Mouse (Mus musculus) hindbrain, embryonic 15.5 days (tissue): Measurements from ENCODE around the gene Bicra. TPM values are rescaled to one million over a fixed set of nuclear protein-coding genes. Genes with fewer than 3 reads are reported as not detected.

Experiments
- ATAC-seq: fragments of 200-750 bp; cut with Nextera tagmentation; 2 replicates; pipeline ENCODE4 v1.8.0; 2017; ENCODE audit warnings: low read depth, moderate number of reproducible peaks, moderate TSS enrichment; ENCODE audit not compliant: low FRiP score
- H3K27ac ChIP-seq: fragments of 300-500 bp; sonication (generic); replicated peaks from 2 replicates; pipeline ENCODE4 v1.5.1; 2015; ENCODE audit warnings: mild to moderate bottlenecking, inconsistent platforms
- H3K27me3 ChIP-seq: fragments of 300-500 bp; sonication (generic); 2 replicates; pipeline ENCODE4 v1.6.1; 2015; ENCODE audit warnings: control low read depth, inconsistent platforms
- H3K36me3 ChIP-seq: fragments of 300-500 bp; sonication (generic); 2 replicates; pipeline ENCODE4 v1.6.1; 2015; ENCODE audit warnings: control low read depth, inconsistent platforms
- H3K4me1 ChIP-seq: fragments of 300-500 bp; sonication (generic); replicated peaks from 2 replicates; pipeline ENCODE4 v1.6.1; 2015; ENCODE audit warnings: control low read depth, inconsistent platforms
- H3K4me2 ChIP-seq: fragments of 300-500 bp; sonication (generic); 2 replicates; pipeline ENCODE4 v1.6.1; 2015; ENCODE audit warnings: moderate library complexity, mild to moderate bottlenecking, inconsistent platforms
- H3K4me3 ChIP-seq: fragments of 300-500 bp; sonication (generic); 2 replicates; pipeline ENCODE4 v1.5.1; 2015; ENCODE audit warnings: mild to moderate bottlenecking, inconsistent platforms
- H3K9ac ChIP-seq: fragments of 300-500 bp; sonication (generic); 2 replicates; pipeline ENCODE4 v1.6.1; 2015; ENCODE audit warnings: inconsistent platforms
- H3K9me3 ChIP-seq: fragments of 300-500 bp; sonication (generic); 2 replicates; pipeline ENCODE4 v1.6.1; 2016; ENCODE audit warnings: control low read depth, inconsistent platforms
- WGBS: fragments of 180-500 bp; shearing (Covaris S2); methylation state at CpG from one replicate; pipeline ENCODE4 v1.1.7; 2015; 5-methylcytosine and 5-hydroxymethylcytosine counted together
- polyA plus RNA-seq: library from polyadenylated mRNA; unstranded; fragments of >200 nt; fragmentation: Nextera tagmentation; extraction: Ambion mirVana; gene quantifications from 2 replicates; pipeline ENCODE4 v1.2.1, GENCODE M21; 2015

Bicra gene
- polyA plus RNA-seq, 1 experiment from 2014 or later, result 8.7 TPM

GRCm38 (mm10) chr7:15961239-15961638 lies 86.5 kb downstream of the Bicra start:
- no peak overlapping the region for H3K4me2 ChIP-seq
- H3K9me3 ChIP-seq, result no peaks in the 10 kb centered on the region
- H3K36me3 ChIP-seq, result no peaks in the 10 kb centered on the region
- H3K27me3 ChIP-seq, result no peaks in the 10 kb centered on the region
- H3K9ac ChIP-seq, result no peak overlapping the region
- peaks cover 12% of the 10 kb centered on the region for H3K4me1 ChIP-seq
- H3K27ac ChIP-seq, result no peak overlapping the region
- H3K4me3 ChIP-seq, result no peak overlapping the region
- WGBS, result 58% methylated on average over 4 of the region's 4 CpGs
- ATAC-seq, result no peak

- Histone ChIP-seq H3K36me3 (no peaks in the 10 kb centered on the region), H3K9ac (no peak overlapping the region), H3K27me3 (no peaks in the 10 kb centered on the region), H3K4me3 (no peak overlapping the region), H3K27ac (no peak overlapping the region), H3K4me2 (no peak overlapping the region), H3K9me3 (no peaks in the 10 kb centered on the region), H3K4me1 (peaks cover 12% of the 10 kb centered on the region)
- WGBS, result 27% methylated on average over 4 of the region's 4 CpGs
- ATAC-seq, result no peak
Observed at GRCm38 (mm10) chr7:15960691-15961090, 87.0 kb downstream of the Bicra start.

GRCm38 (mm10) chr7:15956143-15956542 lies 91.6 kb downstream of the Bicra start:
- Histone ChIP-seq H3K4me1 (no peaks in the 10 kb centered on the region), H3K9ac (no peak overlapping the region), H3K27ac (no peak overlapping the region), H3K36me3 (no peaks in the 10 kb centered on the region), H3K9me3 (no peaks in the 10 kb centered on the region), H3K4me2 (no peak overlapping the region), H3K4me3 (no peak overlapping the region), H3K27me3 (no peaks in the 10 kb centered on the region)
- no peak for ATAC-seq
- 81% methylated on average over 5 of the region's 5 CpGs for WGBS

- no peak for ATAC-seq
- H3K9ac ChIP-seq, result no peak overlapping the region
- 31% methylated on average over 7 of the region's 7 CpGs for WGBS
- peak overlapping the region; percentile 14; the same call in 1 of the 2 replicates for H3K4me3 ChIP-seq
- no peaks in the 10 kb centered on the region for H3K9me3 ChIP-seq
- H3K27me3 ChIP-seq, result no peaks in the 10 kb centered on the region
- H3K4me1 ChIP-seq, result no peaks in the 10 kb centered on the region
- H3K4me2 ChIP-seq, result peak overlapping the region; percentile 45
- no peak overlapping the region for H3K27ac ChIP-seq
- H3K36me3 ChIP-seq, result no peaks in the 10 kb centered on the region
Observed at GRCm38 (mm10) chr7:15955509-15955908, 92.2 kb downstream of the Bicra start.

GRCm38 (mm10) chr7:15954978-15955443 lies 92.7 kb downstream of the Bicra start:
- H3K27ac ChIP-seq, result no peak overlapping the region
- no peaks in the 10 kb centered on the region for H3K36me3 ChIP-seq
- H3K27me3 ChIP-seq, result no peaks in the 10 kb centered on the region
- ATAC-seq, result peak; percentile 24; the same call in 1 of the 2 replicates
- H3K4me1 ChIP-seq, result no peaks in the 10 kb centered on the region
- H3K4me2 ChIP-seq, result peak overlapping the region; percentile 45
- H3K9me3 ChIP-seq, result no peaks in the 10 kb centered on the region
- 12% methylated on average over 20 of the region's 21 CpGs for WGBS
- peak overlapping the region; percentile 14; the same call in 1 of the 2 replicates for H3K4me3 ChIP-seq
- H3K9ac ChIP-seq, result no peak overlapping the region

GRCm38 (mm10) chr7:15954436-15954835 lies 93.3 kb downstream of the Bicra start:
- Histone ChIP-seq H3K27me3 (no peaks in the 10 kb centered on the region), H3K4me1 (no peaks in the 10 kb centered on the region), H3K27ac (no peak overlapping the region), H3K9me3 (no peaks in the 10 kb centered on the region), H3K36me3 (no peaks in the 10 kb centered on the region), H3K9ac (no peak overlapping the region), H3K4me3 (no peak overlapping the region), H3K4me2 (no peak overlapping the region)
- 90% methylated on average over 7 of the region's 7 CpGs for WGBS
- ATAC-seq, result no peak

GRCm38 (mm10) chr7:15953307-15954074 lies 94.2 kb downstream of the Bicra start:
- no peak overlapping the region for H3K27ac ChIP-seq
- no peak for ATAC-seq
- H3K4me2 ChIP-seq, result no peak overlapping the region
- no peaks in the 10 kb centered on the region for H3K27me3 ChIP-seq
- peaks cover 3% of the 10 kb centered on the region; the same call in 1 of the 2 replicates for H3K4me1 ChIP-seq
- H3K36me3 ChIP-seq, result no peaks in the 10 kb centered on the region
- H3K9me3 ChIP-seq, result no peaks in the 10 kb centered on the region
- WGBS, result 93% methylated on average over 13 of the region's 13 CpGs
- no peak overlapping the region for H3K4me3 ChIP-seq
- no peak overlapping the region for H3K9ac ChIP-seq

GRCm38 (mm10) chr7:15952416-15952815 lies 95.3 kb downstream of the Bicra start:
- Histone ChIP-seq H3K9me3 (no peaks in the 10 kb centered on the region), H3K27ac (no peak overlapping the region), H3K9ac (no peak overlapping the region), H3K27me3 (no peaks in the 10 kb centered on the region), H3K4me3 (no peak overlapping the region), H3K36me3 (no peaks in the 10 kb centered on the region), H3K4me1 (peaks cover 7% of the 10 kb centered on the region; the same call in 1 of the 2 replicates), H3K4me2 (no peak overlapping the region)
- ATAC-seq, result no peak
- WGBS, result 80% methylated on average over 3 of the region's 3 CpGs

GRCm38 (mm10) chr7:15950008-15950407 lies 97.7 kb downstream of the Bicra start:
- peaks cover 15% of the 10 kb centered on the region for H3K4me1 ChIP-seq
- no peaks in the 10 kb centered on the region for H3K9me3 ChIP-seq
- H3K36me3 ChIP-seq, result no peaks in the 10 kb centered on the region
- H3K9ac ChIP-seq, result no peak overlapping the region
- no peak for ATAC-seq
- H3K27me3 ChIP-seq, result no peaks in the 10 kb centered on the region
- H3K27ac ChIP-seq, result no peak overlapping the region
- no peak overlapping the region for H3K4me2 ChIP-seq
- no peak overlapping the region for H3K4me3 ChIP-seq
- WGBS, result 87% methylated on average over 15 of the region's 15 CpGs

GRCm38 (mm10) chr7:15949216-15949790 lies 98.4 kb downstream of the Bicra start:
- no peaks in the 10 kb centered on the region for H3K27me3 ChIP-seq
- WGBS, result 85% methylated on average over 7 of the region's 7 CpGs
- ATAC-seq, result no peak
- H3K9me3 ChIP-seq, result no peaks in the 10 kb centered on the region
- no peak overlapping the region for H3K4me2 ChIP-seq
- no peaks in the 10 kb centered on the region for H3K36me3 ChIP-seq
- H3K9ac ChIP-seq, result no peak overlapping the region
- no peak overlapping the region for H3K4me3 ChIP-seq
- peaks cover 22% of the 10 kb centered on the region for H3K4me1 ChIP-seq
- no peak overlapping the region for H3K27ac ChIP-seq

- peaks cover 27% of the 10 kb centered on the region for H3K4me1 ChIP-seq
- no peak overlapping the region; the same call in 1 of the 2 replicates for H3K4me3 ChIP-seq
- no peak overlapping the region for H3K27ac ChIP-seq
- H3K9ac ChIP-seq, result 0 out of 2 replicates have a peak overlapping the region, but pooled peaks have one; percentile 11
- H3K27me3 ChIP-seq, result no peaks in the 10 kb centered on the region
- H3K36me3 ChIP-seq, result peaks cover 4% of the 10 kb centered on the region; the same call in 1 of the 2 replicates
- WGBS, result 8% methylated on average over 23 of the region's 23 CpGs
- no peaks in the 10 kb centered on the region for H3K9me3 ChIP-seq
- ATAC-seq, result peak; percentile 7; the same call in 1 of the 2 replicates
- peak overlapping the region; percentile 45 for H3K4me2 ChIP-seq
Observed at GRCm38 (mm10) chr7:15948381-15948941, 99.3 kb downstream of the Bicra start.

GRCm38 (mm10) chr7:15947653-15948260 lies 100.0 kb downstream of the Bicra start:
- peaks cover 9% of the 10 kb centered on the region; the same call in 1 of the 2 replicates for H3K36me3 ChIP-seq
- ATAC-seq, result no peak
- no peak overlapping the region for H3K27ac ChIP-seq
- H3K9me3 ChIP-seq, result no peaks in the 10 kb centered on the region
- H3K4me1 ChIP-seq, result peaks cover 27% of the 10 kb centered on the region
- H3K9ac ChIP-seq, result no peak overlapping the region
- H3K4me2 ChIP-seq, result no peak overlapping the region
- 51% methylated on average over 4 of the region's 4 CpGs for WGBS
- H3K27me3 ChIP-seq, result no peaks in the 10 kb centered on the region
- no peak overlapping the region for H3K4me3 ChIP-seq
